Mouse (Mus musculus) neural tube, embryonic 14.5 days (tissue): Measurements from ENCODE around the gene Plekha6. TPM values are rescaled to one million over a fixed set of nuclear protein-coding genes. Genes with fewer than 3 reads are reported as not detected.
A peak's percentile ranks its signal among the peaks of the same experiment; 100 is the strongest.

Source experiments
- ATAC-seq: fragments of 200-750 bp; cut with Nextera tagmentation; 2 replicates; pipeline ENCODE4 v1.8.0; 2017; ENCODE audit warnings: low read depth, mild to moderate bottlenecking, moderate TSS enrichment, moderate library complexity
- H3K27ac ChIP-seq: fragments of 300-500 bp; sonication (generic); 2 replicates; pipeline ENCODE4 v1.5.1; 2014; ENCODE audit warnings: low read depth, mild to moderate bottlenecking, control low read depth, low read length, moderate library complexity, mixed read lengths
- H3K27me3 ChIP-seq: fragments of 300-500 bp; sonication (generic); 2 replicates; pipeline ENCODE4 v1.6.1; 2014; ENCODE audit warnings: low read length; ENCODE audit not compliant: control insufficient read depth, insufficient read depth
- H3K36me3 ChIP-seq: fragments of 300-500 bp; sonication (generic); 2 replicates; pipeline ENCODE4 v1.6.1; 2014; ENCODE audit warnings: low read length, mixed read lengths; ENCODE audit not compliant: control insufficient read depth, insufficient read depth
- H3K4me1 ChIP-seq: fragments of 300-500 bp; sonication (generic); 2 replicates; pipeline ENCODE4 v1.6.1; 2014; ENCODE audit warnings: low read length; ENCODE audit not compliant: control insufficient read depth, insufficient read depth
- H3K4me2 ChIP-seq: fragments of 300-500 bp; sonication (generic); 2 replicates; pipeline ENCODE4 v1.6.1; 2014; ENCODE audit warnings: mild to moderate bottlenecking, low read depth, low read length, control low read depth
- H3K4me3 ChIP-seq: fragments of 300-500 bp; sonication (generic); 2 replicates; pipeline ENCODE4 v1.5.1; 2014; ENCODE audit warnings: low read depth, low read length, control low read depth, mixed read lengths
- H3K9ac ChIP-seq: fragments of 300-500 bp; sonication (generic); replicated peaks from 2 replicates; pipeline ENCODE4 v1.6.1; 2014; ENCODE audit warnings: low read depth, mild to moderate bottlenecking, control low read depth, low read length, mixed read lengths
- H3K9me3 ChIP-seq: fragments of 300-500 bp; sonication (generic); 2 replicates; pipeline ENCODE4 v1.6.1; 2016; ENCODE audit warnings: low read length; ENCODE audit not compliant: control insufficient read depth
- WGBS: fragments of 180-500 bp; shearing (Covaris S2); extraction: QIAGEN DNeasy Blood & Tissue Kit; methylation state at CpG from one replicate; pipeline ENCODE4 v1.1.7; 2014; 5-methylcytosine and 5-hydroxymethylcytosine counted together
- polyA plus RNA-seq: library from polyadenylated mRNA; unstranded; fragments of >200 nt; fragmentation: Nextera tagmentation; extraction: Ambion mirVana; gene quantifications from 2 replicates; pipeline ENCODE4 v1.2.1, GENCODE M21; 2014

Gene Plekha6
- polyA plus RNA-seq, 1 experiment from 2014 or later = 27.9 TPM

DNA sequence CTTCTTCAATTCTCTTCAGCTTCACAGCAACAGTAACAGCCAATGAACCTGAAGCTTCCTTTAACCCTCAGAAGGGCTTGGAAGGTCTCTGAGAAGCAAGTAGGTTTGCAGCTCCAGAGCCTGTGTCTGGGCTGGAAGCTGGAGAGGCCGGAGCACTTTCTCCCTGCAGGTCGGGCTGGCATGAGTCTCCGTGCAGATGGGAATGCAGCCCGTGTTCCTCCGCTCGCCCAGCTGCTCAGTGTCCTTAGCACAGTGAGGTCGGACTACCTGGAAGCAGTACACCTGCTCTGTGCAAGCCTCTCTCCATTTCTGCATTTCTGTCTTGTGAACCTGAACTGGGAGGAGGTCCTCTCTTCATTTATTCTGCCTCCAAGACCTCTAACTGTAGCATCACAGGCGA lies 92.3 kb downstream of the Plekha6 start:
- WGBS = 75% methylated on average over 8 of the region's 8 CpGs
- Histone ChIP-seq H3K4me3 (no peak overlapping the region), H3K27ac (no peak overlapping the region), H3K4me1 (peaks cover 36% of the 10 kb centered on the region), H3K36me3 (peaks cover 11% of the 10 kb centered on the region; the same call in 1 of the 2 replicates), H3K27me3 (no peaks in the 10 kb centered on the region), H3K4me2 (no peak overlapping the region), H3K9me3 (no peaks in the 10 kb centered on the region), H3K9ac (0 out of 2 replicates have a peak overlapping the region, but pooled peaks have one; percentile 16)
- ATAC-seq = no peak

GRCm38 (mm10) chr1:133258694-133259093 lies 94.7 kb downstream of the Plekha6 start:
- ATAC-seq = no peak
- H3K4me3 ChIP-seq = no peak overlapping the region
- H3K27me3 ChIP-seq = no peaks in the 10 kb centered on the region
- no peak overlapping the region for H3K27ac ChIP-seq
- peaks cover 27% of the 10 kb centered on the region for H3K4me1 ChIP-seq
- no peak overlapping the region for H3K9ac ChIP-seq
- no peaks in the 10 kb centered on the region for H3K9me3 ChIP-seq
- H3K36me3 ChIP-seq = peaks cover 13% of the 10 kb centered on the region
- 72% methylated on average over 6 of the region's 6 CpGs for WGBS
- H3K4me2 ChIP-seq = no peak overlapping the region

GRCm38 (mm10) chr1:133262628-133263027 lies 98.6 kb downstream of the Plekha6 start:
- H3K27me3 ChIP-seq = no peaks in the 10 kb centered on the region
- no peak overlapping the region for H3K27ac ChIP-seq
- no peak overlapping the region for H3K9ac ChIP-seq
- H3K4me3 ChIP-seq = no peak overlapping the region
- no peak overlapping the region for H3K4me2 ChIP-seq
- ATAC-seq = no peak
- peaks cover 10% of the 10 kb centered on the region for H3K4me1 ChIP-seq
- H3K9me3 ChIP-seq = no peaks in the 10 kb centered on the region
- peaks cover 19% of the 10 kb centered on the region for H3K36me3 ChIP-seq
- WGBS = 85% methylated on average over 6 of the region's 6 CpGs

DNA sequence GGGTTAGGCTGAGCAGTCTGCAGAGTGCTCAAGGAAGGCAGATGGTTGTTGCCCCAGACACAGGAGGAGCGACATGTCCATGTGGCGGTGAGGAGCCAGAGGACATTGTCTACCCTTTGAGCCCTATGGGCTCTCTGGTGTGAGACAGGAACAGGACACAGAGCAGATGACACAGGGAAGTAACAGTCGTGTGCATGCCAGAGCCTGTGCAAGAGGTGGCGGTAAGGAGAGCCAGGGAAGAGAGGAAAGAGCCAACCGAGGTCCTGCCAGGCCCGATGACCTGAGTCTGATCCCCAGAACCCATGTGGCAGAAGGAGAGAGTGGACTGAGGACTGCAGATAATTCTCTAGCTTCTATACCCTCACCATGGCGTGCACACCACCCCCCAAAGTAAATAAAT lies 99.1 kb downstream of the Plekha6 start:
- Histone ChIP-seq H3K9ac (no peak overlapping the region), H3K27me3 (no peaks in the 10 kb centered on the region), H3K4me2 (no peak overlapping the region), H3K9me3 (no peaks in the 10 kb centered on the region), H3K36me3 (peaks cover 19% of the 10 kb centered on the region), H3K27ac (no peak overlapping the region), H3K4me3 (no peak overlapping the region), H3K4me1 (peaks cover 15% of the 10 kb centered on the region)
- WGBS = 89% methylated on average over 7 of the region's 7 CpGs
- no peak for ATAC-seq

GRCm38 (mm10) chr1:133264367-133264766 lies 100.4 kb downstream of the Plekha6 start:
- Histone ChIP-seq H3K27me3 (no peaks in the 10 kb centered on the region), H3K4me3 (no peak overlapping the region), H3K27ac (no peak overlapping the region), H3K9me3 (no peaks in the 10 kb centered on the region), H3K4me1 (peaks cover 17% of the 10 kb centered on the region), H3K9ac (no peak overlapping the region), H3K36me3 (peaks cover 19% of the 10 kb centered on the region), H3K4me2 (no peak overlapping the region)
- WGBS = 38% methylated on average over 12 of the region's 12 CpGs
- ATAC-seq = no peak

DNA sequence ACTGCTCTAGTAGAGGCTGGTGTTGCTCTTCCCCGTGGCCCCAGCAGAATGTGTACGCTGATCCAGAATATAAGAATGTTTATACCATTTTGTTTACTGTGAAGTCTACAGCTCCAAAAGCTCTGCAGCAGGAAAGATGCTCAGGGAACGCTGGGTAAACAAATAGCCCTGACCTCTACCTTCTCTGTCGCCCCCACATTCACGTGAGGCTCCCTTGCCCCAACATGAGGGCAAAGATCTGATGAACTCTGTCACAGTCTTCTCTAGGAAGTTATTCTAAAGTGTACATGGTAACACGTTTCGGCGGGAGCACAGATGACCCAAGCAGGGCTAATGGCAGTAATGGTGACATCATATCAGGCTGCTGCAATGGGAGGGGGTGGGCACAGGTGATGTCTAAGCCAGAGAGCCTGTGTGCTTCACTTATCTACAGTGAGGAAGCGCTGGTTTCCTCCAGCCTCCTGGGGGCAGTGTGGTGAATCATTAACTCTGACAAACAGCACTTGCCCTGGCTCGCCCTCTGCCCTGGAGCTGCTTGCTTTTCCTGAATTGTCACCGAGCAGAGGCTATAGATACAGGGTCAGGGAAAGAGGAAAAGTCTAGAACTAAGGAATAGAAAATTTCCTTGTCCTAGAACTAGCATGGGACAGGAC lies 101.2 kb downstream of the Plekha6 start:
- 57% methylated on average over 11 of the region's 11 CpGs for WGBS
- no peak overlapping the region for H3K4me3 ChIP-seq
- no peaks in the 10 kb centered on the region for H3K9me3 ChIP-seq
- H3K27ac ChIP-seq = no peak overlapping the region
- H3K4me1 ChIP-seq = peaks cover 17% of the 10 kb centered on the region
- H3K27me3 ChIP-seq = no peaks in the 10 kb centered on the region
- no peak for ATAC-seq
- H3K36me3 ChIP-seq = peaks cover 12% of the 10 kb centered on the region
- no peak overlapping the region for H3K9ac ChIP-seq
- H3K4me2 ChIP-seq = no peak overlapping the region

DNA sequence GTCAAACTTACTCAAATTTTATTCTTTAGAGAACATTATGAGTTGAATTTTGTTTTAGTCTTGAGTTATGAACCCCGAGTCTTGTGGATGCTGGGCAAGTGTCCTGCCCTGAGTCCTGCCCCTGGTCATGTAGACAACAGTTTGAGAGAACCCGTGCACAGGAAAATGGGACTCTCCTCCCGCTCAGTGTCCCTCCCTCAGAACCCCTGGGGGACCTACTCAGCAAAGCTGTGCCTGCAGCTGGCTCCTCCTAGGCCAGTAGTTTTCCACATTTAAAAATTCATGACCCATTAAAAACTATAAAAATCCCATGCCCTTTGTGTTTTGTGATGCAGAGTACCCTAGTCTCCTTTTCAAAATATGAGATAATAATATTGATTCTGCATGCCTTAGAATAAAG lies 103.1 kb downstream of the Plekha6 start:
- Histone ChIP-seq H3K9ac (no peak overlapping the region), H3K9me3 (no peaks in the 10 kb centered on the region), H3K27me3 (no peaks in the 10 kb centered on the region), H3K27ac (peak overlapping the region; percentile 41; the same call in 1 of the 2 replicates), H3K36me3 (peaks cover 8% of the 10 kb centered on the region; the same call in 1 of the 2 replicates), H3K4me3 (no peak overlapping the region), H3K4me1 (peaks cover 17% of the 10 kb centered on the region), H3K4me2 (no peak overlapping the region)
- ATAC-seq = no peak
- WGBS = 36% methylated on average over 3 of the region's 3 CpGs

- Histone ChIP-seq H3K9me3 (no peaks in the 10 kb centered on the region), H3K36me3 (peaks cover 8% of the 10 kb centered on the region; the same call in 1 of the 2 replicates), H3K4me2 (no peak overlapping the region), H3K4me1 (peaks cover 17% of the 10 kb centered on the region), H3K4me3 (no peak overlapping the region), H3K27ac (peak overlapping the region; percentile 41; the same call in 1 of the 2 replicates), H3K27me3 (no peaks in the 10 kb centered on the region), H3K9ac (no peak overlapping the region)
- WGBS = 14% methylated on average over 10 of the region's 10 CpGs
- ATAC-seq = peak; percentile 54; the same call in 1 of the 2 replicates
Observed at GRCm38 (mm10) chr1:133267813-133268492, 103.9 kb downstream of the Plekha6 start.

DNA sequence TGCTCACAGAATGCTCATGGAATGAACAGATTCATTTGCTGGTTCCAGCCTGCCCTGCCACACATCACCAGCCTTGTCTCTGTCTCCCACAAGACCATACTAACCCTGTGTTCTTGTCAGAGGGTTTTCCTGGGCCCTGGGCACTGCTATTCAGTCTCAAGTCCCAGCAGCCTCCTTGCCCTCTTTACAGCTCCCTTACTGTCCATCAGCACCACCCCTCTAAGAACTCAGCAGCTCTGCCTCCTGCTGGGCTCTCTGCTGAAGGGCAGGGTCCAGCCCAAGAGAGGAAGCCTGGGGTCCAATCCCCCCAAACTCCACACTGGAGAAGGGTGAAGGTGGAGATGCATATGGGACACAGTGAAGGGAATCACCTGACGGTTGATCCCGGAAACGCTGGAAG lies 104.5 kb downstream of the Plekha6 start:
- 75% methylated on average over 3 of the region's 3 CpGs for WGBS
- ATAC-seq = no peak; the same call in 1 of the 2 replicates

More for the DNA sequence above, 104.5 kb downstream of the Plekha6 start:
- H3K4me2 ChIP-seq = no peak overlapping the region
- no peaks in the 10 kb centered on the region for H3K27me3 ChIP-seq
- no peaks in the 10 kb centered on the region for H3K9me3 ChIP-seq
- H3K4me1 ChIP-seq = peaks cover 16% of the 10 kb centered on the region
- H3K27ac ChIP-seq = no peak overlapping the region
- H3K36me3 ChIP-seq = peaks cover 8% of the 10 kb centered on the region; the same call in 1 of the 2 replicates
- no peak overlapping the region for H3K9ac ChIP-seq
- H3K4me3 ChIP-seq = no peak overlapping the region
